Mouse (Mus musculus) liver, postnatal 0 days (tissue): ENCODE results near the gene Rhbdf2. TPM values are rescaled to one million over a fixed set of nuclear protein-coding genes. Genes with fewer than 3 reads are reported as not detected.

Experiments used
- ATAC-seq: fragments of 200-750 bp; cut with Nextera tagmentation; 2 replicates; pipeline ENCODE4 v1.8.0; 2017; ENCODE audit warnings: mild to moderate bottlenecking, moderate library complexity
- DNase-seq: peaks from one replicate; pipeline ENCODE4 v3.0.0-alpha.2; 2016
- H3K27ac ChIP-seq: fragments of 300-500 bp; sonication (generic); 2 replicates; pipeline ENCODE4 v1.5.1; 2014; ENCODE audit warnings: antibody characterized with exemption, moderate library complexity, mild to moderate bottlenecking, low read depth
- H3K27me3 ChIP-seq: fragments of 300-500 bp; sonication (generic); 2 replicates; pipeline ENCODE4 v1.6.1; 2014; ENCODE audit warnings: low read length, control low read depth, mixed read lengths; ENCODE audit not compliant: insufficient read depth
- H3K36me3 ChIP-seq: fragments of 300-500 bp; sonication (generic); replicated peaks from 2 replicates; pipeline ENCODE4 v1.6.1; 2014; ENCODE audit warnings: mild to moderate bottlenecking, control low read depth, low read length, moderate library complexity, mixed read lengths; ENCODE audit not compliant: insufficient read depth
- H3K4me1 ChIP-seq: fragments of 300-500 bp; sonication (generic); 2 replicates; pipeline ENCODE4 v1.6.1; 2014; ENCODE audit warnings: antibody characterized with exemption, mild to moderate bottlenecking, control low read depth; ENCODE audit not compliant: insufficient read depth
- H3K4me2 ChIP-seq: fragments of 300-500 bp; sonication (generic); 2 replicates; pipeline ENCODE4 v1.6.1; 2014; ENCODE audit warnings: low read depth, mild to moderate bottlenecking, low read length, moderate library complexity, mixed read lengths
- H3K4me3 ChIP-seq: fragments of 300-500 bp; sonication (generic); 2 replicates; pipeline ENCODE4 v1.5.1; 2014; ENCODE audit warnings: low read depth, low read length
- H3K9ac ChIP-seq: fragments of 300-500 bp; sonication (generic); replicated peaks from 2 replicates; pipeline ENCODE4 v1.6.1; 2014; ENCODE audit warnings: mild to moderate bottlenecking, moderate library complexity
- H3K9me3 ChIP-seq: fragments of 300-500 bp; sonication (generic); 2 replicates; pipeline ENCODE4 v1.6.1; 2016; ENCODE audit warnings: mild to moderate bottlenecking, control low read depth, low read length, mixed read lengths
- CTCF ChIP-seq: sonication (generic); IDR thresholded peaks from 2 replicates; pipeline ENCODE4 v1.5.1; 2016; ENCODE audit warnings: antibody characterized with exemption, low read depth
- EP300 ChIP-seq: IDR thresholded peaks from 2 replicates; pipeline ENCODE4 v1.6.1; 2016; ENCODE audit warnings: antibody characterized with exemption, low read depth, mild to moderate bottlenecking
- WGBS: fragments of 180-500 bp; shearing (Covaris S2); extraction: QIAGEN DNeasy Blood & Tissue Kit; methylation state at CpG from one replicate; pipeline ENCODE4 v1.1.7; 2014; ENCODE audit not compliant: insufficient replicate concordance; 5-methylcytosine and 5-hydroxymethylcytosine counted together
- polyA plus RNA-seq: library from polyadenylated mRNA; unstranded; fragments of >200 nt; fragmentation: Nextera tagmentation; extraction: Ambion mirVana; gene quantifications from 2 replicates; pipeline ENCODE4 v1.2.1, GENCODE M21; 2015

The Rhbdf2 gene
- polyA plus RNA-seq, 1 experiment from 2014 or later, result 4.9 TPM

- WGBS, result 48% methylated on average over 8 of the region's 8 CpGs
- DNase-seq (no peak), ATAC-seq (no peak)
- Histone ChIP-seq H3K9ac (no peak overlapping the region), H3K9me3 (no peaks in the 10 kb centered on the region), H3K4me1 (peaks cover 3% of the 10 kb centered on the region), H3K36me3 (no peaks in the 10 kb centered on the region), H3K27me3 (peaks cover 34% of the 10 kb centered on the region), H3K4me2 (no peak overlapping the region), H3K4me3 (no peak overlapping the region), H3K27ac (no peak overlapping the region)
- TF ChIP-seq EP300 (no peak), CTCF (no peak)
These were observed 24.5 kb upstream of the Rhbdf2 start for GRCm38 (mm10) chr11:116651339-116651738.

GRCm38 (mm10) chr11:116650811-116651210 lies 24.0 kb upstream of the Rhbdf2 start:
- Histone ChIP-seq H3K27me3 (peaks cover 34% of the 10 kb centered on the region), H3K36me3 (no peaks in the 10 kb centered on the region), H3K9me3 (no peaks in the 10 kb centered on the region), H3K9ac (no peak overlapping the region), H3K4me2 (no peak overlapping the region), H3K4me3 (no peak overlapping the region), H3K27ac (no peak overlapping the region), H3K4me1 (peaks cover 3% of the 10 kb centered on the region)
- 79% methylated on average over 8 of the region's 8 CpGs for WGBS
- no peak for TF ChIP-seq CTCF
- TF ChIP-seq EP300, result no peak
- no peak for DNase-seq
- ATAC-seq, result no peak

GRCm38 (mm10) chr11:116649711-116650337 lies 23.0 kb upstream of the Rhbdf2 start:
- H3K9me3 ChIP-seq, result no peaks in the 10 kb centered on the region
- DNase-seq (no peak), ATAC-seq (no peak)
- H3K4me2 ChIP-seq, result no peak overlapping the region
- H3K27ac ChIP-seq, result no peak overlapping the region
- peaks cover 3% of the 10 kb centered on the region for H3K4me1 ChIP-seq
- WGBS, result 77% methylated on average over 13 of the region's 13 CpGs
- H3K27me3 ChIP-seq, result peaks cover 32% of the 10 kb centered on the region
- H3K36me3 ChIP-seq, result no peaks in the 10 kb centered on the region
- TF ChIP-seq EP300 (no peak), CTCF (no peak)
- H3K9ac ChIP-seq, result no peak overlapping the region
- no peak overlapping the region for H3K4me3 ChIP-seq

- H3K4me3 ChIP-seq, result no peak overlapping the region
- no peak overlapping the region for H3K9ac ChIP-seq
- H3K9me3 ChIP-seq, result no peaks in the 10 kb centered on the region
- H3K27me3 ChIP-seq, result peaks cover 23% of the 10 kb centered on the region
- H3K36me3 ChIP-seq, result no peaks in the 10 kb centered on the region
- 73% methylated on average over 10 of the region's 10 CpGs for WGBS
- no peak for TF ChIP-seq EP300
- no peak for TF ChIP-seq CTCF
- ATAC-seq, result no peak; the same call in 1 of the 2 replicates
- H3K4me2 ChIP-seq, result no peak overlapping the region
- no peak for DNase-seq
- H3K27ac ChIP-seq, result peak overlapping the region; percentile 79; the same call in 1 of the 2 replicates
- peaks cover 3% of the 10 kb centered on the region for H3K4me1 ChIP-seq
These were observed 22.2 kb upstream of the Rhbdf2 start for GRCm38 (mm10) chr11:116648976-116649375.

- no peak for TF ChIP-seq CTCF
- no peak for DNase-seq
- peak overlapping the region; percentile 79 for H3K27ac ChIP-seq
- H3K9me3 ChIP-seq, result no peaks in the 10 kb centered on the region
- H3K9ac ChIP-seq, result no peak overlapping the region
- no peak overlapping the region for H3K4me3 ChIP-seq
- H3K4me2 ChIP-seq, result no peak overlapping the region
- no peaks in the 10 kb centered on the region for H3K4me1 ChIP-seq
- ATAC-seq, result no peak; the same call in 1 of the 2 replicates
- WGBS, result 72% methylated on average over 18 of the region's 18 CpGs
- no peaks in the 10 kb centered on the region for H3K36me3 ChIP-seq
- peaks cover 17% of the 10 kb centered on the region for H3K27me3 ChIP-seq
These were observed 21.5 kb upstream of the Rhbdf2 start for GRCm38 (mm10) chr11:116648213-116648921.

GRCm38 (mm10) chr11:116647340-116647991 lies 20.6 kb upstream of the Rhbdf2 start:
- ATAC-seq, result peak; percentile 53
- Histone ChIP-seq H3K9ac (no peak overlapping the region), H3K27ac (peak overlapping the region; percentile 79; the same call in 1 of the 2 replicates), H3K27me3 (peaks cover 8% of the 10 kb centered on the region), H3K9me3 (no peaks in the 10 kb centered on the region), H3K36me3 (no peaks in the 10 kb centered on the region), H3K4me1 (no peaks in the 10 kb centered on the region), H3K4me2 (no peak overlapping the region), H3K4me3 (no peak overlapping the region)
- 42% methylated on average over 11 of the region's 11 CpGs for WGBS
- no peak for DNase-seq
- TF ChIP-seq CTCF (peak; percentile 34; the same call in 1 of the 2 replicates), EP300 (no peak)
